Mouse (Mus musculus) small intestine, adult 2 months (tissue): Measurements from ENCODE around the gene Trnp1.

Source experiments
- CTCF ChIP-seq: fragments of 200-500 bp; IDR thresholded peaks from 2 replicates; pipeline ENCODE4 v1.5.1; 2012; ENCODE audit warnings: low read depth, mild to moderate bottlenecking, control low read depth, inconsistent platforms, low read length, moderate library complexity, mixed read lengths; ENCODE audit not compliant: insufficient replicate concordance, insufficient read length; ENCODE audit errors: extremely low read depth
- POLR2A ChIP-seq: fragments of 200-500 bp; IDR thresholded peaks from 2 replicates; pipeline ENCODE4 v1.6.1; 2012; ENCODE audit warnings: low read depth, mild to moderate bottlenecking, control low read depth, inconsistent platforms, low read length, moderate library complexity

- TF ChIP-seq POLR2A, result no peak
- peak; percentile 96; the same call in 1 of the 2 replicates for TF ChIP-seq CTCF
Observed at GRCm38 (mm10) chr4:133449726-133450125, 48.6 kb downstream of the Trnp1 start.
